24 mouse cellular contexts compared by ENCODE assay signal in genomic region chr7:119980170-119980569, GRCm38 (mm10).
A peak's percentile ranks its signal among the peaks of the same experiment; 100 is the strongest.
DNase-seq lines count a peak whose midpoint lies in the region; ATAC-seq and TF ChIP-seq lines count a peak whose summit lies in the region.
"Had no signal": no experiment of that assay in that cellular context is flagged by ENCODE, and none has a peak within 500 bp of the region (broad histone marks: within the 10 kb centered on the region; RNA-seq: fewer than 3 reads in every experiment).

No protein-coding gene starts in this region.

- no peak overlapping the region for H3K9ac ChIP-seq in midbrain, postnatal 0 days (replicated peaks; ENCODE audit: low read length, poor library complexity, severe bottlenecking)
- H3K9ac ChIP-seq: embryonic facial prominence, embryonic 13.5 days; embryonic facial prominence, embryonic 15.5 days; forebrain, embryonic 12.5 days had no signal

- 86% methylated on average over 3 of the region's 3 CpGs for WGBS in heart, embryonic 10.5 days
- 88% methylated on average over 3 of the region's 3 CpGs for WGBS in midbrain, postnatal 0 days
- 92% methylated on average over 3 of the region's 3 CpGs for WGBS in midbrain, embryonic 10.5 days

- no peak overlapping the region for H3K4me2 ChIP-seq in midbrain, postnatal 0 days (ENCODE audit: low read depth, low read length, poor library complexity, severe bottlenecking)
- H3K4me2 ChIP-seq: embryonic facial prominence, embryonic 13.5 days; embryonic facial prominence, embryonic 15.5 days; forebrain, embryonic 12.5 days had no signal

- no peaks in the 10 kb centered on the region for H3K27me3 ChIP-seq in heart, embryonic 10.5 days (ENCODE audit: insufficient read depth, poor library complexity, severe bottlenecking)
- H3K27me3 ChIP-seq in midbrain, postnatal 0 days (ENCODE audit: insufficient read depth, low read length): no peaks in the 10 kb centered on the region
- H3K27me3 ChIP-seq in midbrain, embryonic 10.5 days (ENCODE audit: low read depth, poor library complexity, severe bottlenecking): no peaks in the 10 kb centered on the region
- H3K27me3 ChIP-seq: embryonic facial prominence, embryonic 13.5 days; embryonic facial prominence, embryonic 15.5 days; forebrain, embryonic 12.5 days had no signal

- no peak for TF ChIP-seq CTCF in midbrain, postnatal 0 days (IDR thresholded peaks at IDR 0.05)
- TF ChIP-seq CTCF in brain, embryonic 14.5 days (IDR thresholded peaks at IDR 0.05; ENCODE audit: borderline replicate concordance, extremely low read depth, insufficient read depth, insufficient read length): no peak

- TF ChIP-seq POLR2A in brain, embryonic 14.5 days (IDR thresholded peaks at IDR 0.05; ENCODE audit: borderline replicate concordance, extremely low read depth, insufficient read depth, insufficient read length, poor library complexity, severe bottlenecking): no peak

- no peaks in the 10 kb centered on the region for H3K36me3 ChIP-seq in heart, embryonic 10.5 days
- no peaks in the 10 kb centered on the region for H3K36me3 ChIP-seq in midbrain, postnatal 0 days (ENCODE audit: insufficient read depth, low read length)
- no peaks in the 10 kb centered on the region for H3K36me3 ChIP-seq in midbrain, embryonic 10.5 days
- H3K36me3 ChIP-seq: embryonic facial prominence, embryonic 13.5 days; embryonic facial prominence, embryonic 15.5 days; forebrain, embryonic 10.5 days; forebrain, embryonic 12.5 days had no signal

- no peak overlapping the region for H3K4me3 ChIP-seq in heart, embryonic 10.5 days
- no peak overlapping the region for H3K4me3 ChIP-seq in midbrain, postnatal 0 days (ENCODE audit: low read depth, low read length)
- no peak overlapping the region for H3K4me3 ChIP-seq in midbrain, embryonic 10.5 days
- H3K4me3 ChIP-seq: embryonic facial prominence, embryonic 13.5 days; embryonic facial prominence, embryonic 15.5 days; erythroblast, embryonic 14.5 days; forebrain, embryonic 10.5 days; forebrain, embryonic 12.5 days had no signal

- no peak overlapping the region for H3K27ac ChIP-seq in heart, embryonic 10.5 days
- H3K27ac ChIP-seq in midbrain, postnatal 0 days (ENCODE audit: low read depth, low read length): no peak overlapping the region
- no peak overlapping the region for H3K27ac ChIP-seq in midbrain, embryonic 10.5 days (replicated peaks)
- H3K27ac ChIP-seq: embryonic facial prominence, embryonic 13.5 days; embryonic facial prominence, embryonic 15.5 days; forebrain, embryonic 10.5 days; forebrain, embryonic 12.5 days had no signal

- no peak for ATAC-seq in midbrain, postnatal 0 days (ENCODE audit: low FRiP score)
- ATAC-seq: activated CD4-positive, CD25-positive, alpha-beta regulatory T cell, adult 4 months; forebrain, embryonic 14.5 days had no signal

- peak; percentile 68 for DNase-seq in heart, adult 11 months
- DNase-seq in heart, embryonic 10.5 days (ENCODE audit: low spot score): no peak
- DNase-seq in midbrain, postnatal 0 days (ENCODE audit: low spot score): peak; percentile 8
- DNase-seq in midbrain, embryonic 10.5 days (ENCODE audit: low spot score): no peak
- peak; percentile 17 for DNase-seq in brain, embryonic 14.5 days (ENCODE audit: low read depth)
- no peak for DNase-seq in kidney, adult 8-10 months
- DNase-seq in T-cell, adult 2 months (ENCODE audit: low spot score): no peak
- DNase-seq: adrenal gland, adult 8-10 months; adrenal gland, postnatal 14 days; adrenal gland, postnatal 36 days; cerebellum, adult 11 months; cerebellum, adult 18-20 months; cerebellum, adult 8-10 months; cerebellum, adult 9-11 months; cerebellum, postnatal 14 days; cerebellum, postnatal 36 days; embryo, embryonic 11 days had no signal

- H3K4me1 ChIP-seq in heart, embryonic 10.5 days: no peaks in the 10 kb centered on the region
- no peaks in the 10 kb centered on the region for H3K4me1 ChIP-seq in midbrain, postnatal 0 days (ENCODE audit: insufficient read depth, low read length)
- no peaks in the 10 kb centered on the region for H3K4me1 ChIP-seq in midbrain, embryonic 10.5 days
- H3K4me1 ChIP-seq: embryonic facial prominence, embryonic 13.5 days; embryonic facial prominence, embryonic 15.5 days; forebrain, embryonic 10.5 days; forebrain, embryonic 12.5 days had no signal

- no peaks in the 10 kb centered on the region for H3K9me3 ChIP-seq in heart, embryonic 10.5 days
- H3K9me3 ChIP-seq in midbrain, postnatal 0 days (ENCODE audit: low read length): no peaks in the 10 kb centered on the region
- H3K9me3 ChIP-seq in midbrain, embryonic 10.5 days (replicated peaks): no peaks in the 10 kb centered on the region
- H3K9me3 ChIP-seq: embryonic facial prominence, embryonic 13.5 days; embryonic facial prominence, embryonic 15.5 days; forebrain, embryonic 10.5 days; forebrain, embryonic 12.5 days had no signal

Comparison
In these comparisons a context has a peak if more than half of its experiments do, and no peak if none do; other contexts are left out.
1. DNase-seq: peak in heart, adult 11 months (single experiment), midbrain, postnatal 0 days (single experiment) and brain, embryonic 14.5 days (single experiment); none in heart, embryonic 10.5 days (single experiment), midbrain, embryonic 10.5 days (single experiment), kidney, adult 8-10 months (0 of 2) and T-cell, adult 2 months (single experiment).